Mouse (Mus musculus) myocyte (in vitro differentiated cells): ENCODE results near the gene Cd79a. TPM values are rescaled to one million over a fixed set of nuclear protein-coding genes. Genes with fewer than 3 reads are reported as not detected.

Experiments used
- H3K27me3 ChIP-seq: one replicate; pipeline ENCODE4 v1.6.1; 2011; ENCODE audit not compliant: control insufficient read depth, insufficient read depth, insufficient read length
- H3K36me3 ChIP-seq: one replicate; pipeline ENCODE4 v1.6.1; 2011; ENCODE audit not compliant: control insufficient read depth, insufficient read depth
- H3K4me2 ChIP-seq: one replicate; pipeline ENCODE4 v1.6.1; 2011; ENCODE audit warnings: low read depth, control low read depth
- H3K4me3 ChIP-seq: one replicate; pipeline ENCODE4 v1.5.1; 2011; ENCODE audit warnings: mild to moderate bottlenecking, control low read depth, moderate library complexity
- H3K79me2 ChIP-seq: one replicate; pipeline ENCODE4 v1.6.1; 2011; ENCODE audit not compliant: control insufficient read depth, insufficient read depth
- H3ac ChIP-seq: one replicate; pipeline ENCODE4 v1.6.1; 2011; ENCODE audit not compliant: control insufficient read depth, insufficient read length
- CEBPB ChIP-seq: IDR thresholded peaks from 2 replicates; pipeline ENCODE4 v1.6.1; 2011; ENCODE audit warnings: mild to moderate bottlenecking, moderate library complexity; ENCODE audit not compliant: poor library complexity, insufficient read depth, severe bottlenecking
- E2F4 ChIP-seq: IDR thresholded peaks from one replicate; pipeline ENCODE4 v1.6.1; 2011; ENCODE audit warnings: mild to moderate bottlenecking, control low read depth, moderate library complexity; ENCODE audit not compliant: insufficient read depth
- MAX ChIP-seq: IDR thresholded peaks from one replicate; pipeline ENCODE4 v1.6.1; 2011; ENCODE audit warnings: low read depth, mild to moderate bottlenecking, control low read depth
- MYOD1 ChIP-seq, 3 experiments: IDR thresholded peaks; one replicate each; pipeline ENCODE4 v1.6.1; 2011; ENCODE audit warnings: control low read depth in 2 of 3, low read depth in 2 of 3, mild to moderate bottlenecking in 2 of 3, moderate library complexity in 1 of 3; ENCODE audit not compliant: insufficient read length in 2 of 3, control insufficient read depth in 1 of 3
- MYOG ChIP-seq, 3 experiments: IDR thresholded peaks; one replicate each; pipeline ENCODE4 v1.6.1; 2011; ENCODE audit warnings: control low read depth in 2 of 3, low read depth in 2 of 3, mild to moderate bottlenecking in 2 of 3; ENCODE audit not compliant: insufficient read length in 2 of 3, control insufficient read depth in 1 of 3, insufficient read depth in 1 of 3
- POLR2A ChIP-seq: IDR thresholded peaks from one replicate; pipeline ENCODE4 v1.6.1; 2011; ENCODE audit warnings: low read depth, mild to moderate bottlenecking, control low read depth, moderate library complexity; ENCODE audit not compliant: insufficient read length
- POLR2AphosphoS2 ChIP-seq: IDR thresholded peaks from one replicate; pipeline ENCODE4 v1.6.1; 2011; ENCODE audit warnings: low read depth, control low read depth; ENCODE audit not compliant: insufficient read length
- REST ChIP-seq: IDR thresholded peaks from one replicate; pipeline ENCODE4 v1.6.1; 2011; ENCODE audit warnings: mild to moderate bottlenecking, control low read depth, moderate library complexity; ENCODE audit not compliant: insufficient read depth, insufficient read length
- SRF ChIP-seq: IDR thresholded peaks from one replicate; pipeline ENCODE4 v1.6.1; 2011; ENCODE audit warnings: low read depth; ENCODE audit not compliant: control insufficient read depth, insufficient read length
- TCF12 ChIP-seq: IDR thresholded peaks from one replicate; pipeline ENCODE4 v1.6.1; 2011; ENCODE audit warnings: mild to moderate bottlenecking, control low read depth; ENCODE audit not compliant: poor library complexity, insufficient read depth, severe bottlenecking
- TCF3 ChIP-seq: IDR thresholded peaks from one replicate; pipeline ENCODE4 v1.6.1; 2011; ENCODE audit warnings: low read depth, control low read depth; ENCODE audit not compliant: insufficient read length
- USF1 ChIP-seq: IDR thresholded peaks from one replicate; pipeline ENCODE4 v1.6.1; 2011; ENCODE audit warnings: low read depth, mild to moderate bottlenecking, control low read depth, moderate library complexity
- polyA plus RNA-seq: library from polyadenylated mRNA; unstranded; fragments of >200 nt; fragmentation: generic; extraction: Trizol; gene quantifications from one replicate; pipeline ENCODE4 v1.2.1, GENCODE M21; 2012; ENCODE audit warnings: missing spikeins

Cd79a gene
- polyA plus RNA-seq, 1 experiment: 0.12 TPM

DNA sequence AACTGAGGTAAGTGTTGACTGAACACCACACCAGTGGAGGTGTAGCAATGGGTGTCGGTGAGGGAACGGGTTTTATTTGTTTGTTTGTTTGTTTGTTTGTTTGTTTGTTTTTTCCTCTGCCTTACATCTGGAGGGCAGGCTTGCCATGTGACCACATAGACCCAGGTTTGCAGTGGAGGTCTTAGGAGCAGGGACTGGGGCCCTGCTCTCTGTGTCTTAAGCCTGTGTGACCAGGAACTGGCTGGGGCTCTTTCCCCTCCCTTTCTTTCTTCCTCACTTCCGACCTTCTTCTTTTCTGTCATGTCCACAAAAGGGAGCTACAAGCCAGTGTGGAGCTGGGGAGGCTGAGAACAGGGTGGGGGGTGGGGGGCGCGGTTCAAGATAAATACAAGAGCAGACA, 778 bp downstream of the Cd79a start:
- no peak overlapping the region for H3K4me2 ChIP-seq
- no peak overlapping the region for H3K4me3 ChIP-seq
- H3K79me2 ChIP-seq: no peaks in the 10 kb centered on the region
- H3K27me3 ChIP-seq: no peaks in the 10 kb centered on the region
- no peak overlapping the region for H3ac ChIP-seq
- H3K36me3 ChIP-seq: no peaks in the 10 kb centered on the region
- TF ChIP-seq MAX (no peak), POLR2A (no peak), CEBPB (no peak), TCF3 (no peak), MYOG (IDR thresholded peaks at IDR 0.05; ENCODE audit: control insufficient read depth in 1 of 3, insufficient read depth in 1 of 3, insufficient read length in 2 of 3, low read depth in 2 of 3) (no peak), E2F4 (no peak), MYOD1 (IDR thresholded peaks at IDR 0.05; ENCODE audit: control insufficient read depth in 1 of 3, insufficient read length in 2 of 3, low read depth in 2 of 3) (no peak), REST (no peak), TCF12 (no peak), POLR2AphosphoS2 (no peak), USF1 (no peak), SRF (no peak)

DNA sequence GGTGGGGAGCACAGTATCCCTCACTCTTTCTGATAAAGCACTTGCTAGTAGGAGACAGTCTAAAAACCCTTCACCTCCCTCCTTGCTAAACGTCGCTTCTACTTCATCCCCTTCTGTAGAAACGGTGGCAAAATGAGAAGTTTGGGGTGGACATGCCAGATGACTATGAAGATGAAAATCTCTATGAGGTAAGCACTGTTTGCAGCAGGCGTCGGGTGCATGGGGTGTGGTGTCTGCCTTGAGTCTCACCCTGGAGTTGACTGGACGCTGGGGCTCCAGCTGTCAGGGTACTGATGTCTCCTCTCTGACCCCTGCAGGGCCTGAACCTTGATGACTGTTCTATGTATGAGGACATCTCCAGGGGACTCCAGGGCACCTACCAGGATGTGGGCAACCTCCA, 3.9 kb downstream of the Cd79a start:
- H3K4me2 ChIP-seq: no peak overlapping the region
- H3K79me2 ChIP-seq: peaks cover 17% of the 10 kb centered on the region
- no peaks in the 10 kb centered on the region for H3K27me3 ChIP-seq
- no peak overlapping the region for H3K4me3 ChIP-seq
- no peak for TF ChIP-seq CEBPB
- no peak for TF ChIP-seq MYOD1 (IDR thresholded peaks at IDR 0.05; ENCODE audit: control insufficient read depth in 1 of 3, insufficient read length in 2 of 3, low read depth in 2 of 3)
- TF ChIP-seq USF1: no peak
- no peak for TF ChIP-seq POLR2AphosphoS2
- TF ChIP-seq TCF3: no peak
- TF ChIP-seq MYOG (IDR thresholded peaks at IDR 0.05; ENCODE audit: control insufficient read depth in 1 of 3, insufficient read depth in 1 of 3, insufficient read length in 2 of 3, low read depth in 2 of 3): no peak
- no peak for TF ChIP-seq MAX
- no peak for TF ChIP-seq REST
- TF ChIP-seq SRF: no peak
- no peak for TF ChIP-seq TCF12
- H3K36me3 ChIP-seq: no peaks in the 10 kb centered on the region
- H3ac ChIP-seq: no peak overlapping the region

DNA sequence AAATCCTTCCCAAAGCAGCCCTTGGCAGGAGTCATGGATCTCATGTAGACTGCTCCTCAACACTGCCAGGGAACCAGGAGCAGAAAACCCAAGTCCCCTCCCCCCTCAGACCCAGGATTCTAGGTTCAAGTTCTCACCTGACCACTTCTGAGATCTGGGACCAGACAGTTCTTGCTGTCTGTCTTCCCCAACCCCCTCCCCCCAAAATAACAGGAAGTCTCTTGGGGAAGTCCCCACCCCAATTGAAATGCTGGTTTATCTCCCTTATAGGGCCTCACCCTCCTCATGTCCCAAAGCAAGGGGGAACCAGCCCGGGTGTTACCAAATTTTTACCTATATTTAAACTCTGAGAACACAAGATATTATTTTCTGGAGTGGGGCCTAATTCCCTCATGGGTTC, 4.7 kb downstream of the Cd79a start:
- Histone ChIP-seq H3ac (no peak overlapping the region), H3K4me3 (peak overlapping the region; percentile 73), H3K4me2 (no peak overlapping the region)

DNA sequence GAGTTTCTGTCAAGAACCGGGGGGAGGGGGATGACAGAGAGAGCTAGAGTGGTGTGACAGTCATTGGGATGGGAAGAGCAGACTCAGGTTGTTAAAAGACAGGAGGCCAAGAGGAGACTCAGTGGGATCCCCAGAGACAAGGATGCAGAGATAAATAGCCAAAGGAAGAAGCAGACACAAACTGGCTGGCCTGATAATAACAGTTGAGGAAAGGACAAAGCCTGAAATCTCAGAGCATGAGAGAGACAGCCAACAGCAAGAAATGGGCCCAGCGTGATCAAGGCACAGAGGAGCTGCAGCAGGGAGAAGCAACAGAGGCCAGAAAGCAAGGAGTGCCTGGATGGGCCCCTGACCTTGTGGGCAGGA, 5.1 kb downstream of the Cd79a start:
- no peaks in the 10 kb centered on the region for H3K27me3 ChIP-seq

More for the DNA sequence above, 4.7 kb downstream of the Cd79a start:
- no peak for TF ChIP-seq MYOG (IDR thresholded peaks at IDR 0.05; ENCODE audit: control insufficient read depth in 1 of 3, insufficient read depth in 1 of 3, insufficient read length in 2 of 3, low read depth in 2 of 3)
- no peak for TF ChIP-seq POLR2AphosphoS2
- TF ChIP-seq E2F4: no peak
- TF ChIP-seq POLR2A: no peak
- no peak for TF ChIP-seq CEBPB
- no peak for TF ChIP-seq TCF3
- no peak for TF ChIP-seq USF1
- TF ChIP-seq SRF: no peak
- no peak for TF ChIP-seq MAX
- no peak for TF ChIP-seq MYOD1 (IDR thresholded peaks at IDR 0.05; ENCODE audit: control insufficient read depth in 1 of 3, insufficient read length in 2 of 3, low read depth in 2 of 3)
- TF ChIP-seq REST: no peak
- TF ChIP-seq TCF12: no peak
- Histone ChIP-seq H3K27me3 (no peaks in the 10 kb centered on the region), H3K79me2 (peaks cover 18% of the 10 kb centered on the region), H3K36me3 (no peaks in the 10 kb centered on the region)

DNA sequence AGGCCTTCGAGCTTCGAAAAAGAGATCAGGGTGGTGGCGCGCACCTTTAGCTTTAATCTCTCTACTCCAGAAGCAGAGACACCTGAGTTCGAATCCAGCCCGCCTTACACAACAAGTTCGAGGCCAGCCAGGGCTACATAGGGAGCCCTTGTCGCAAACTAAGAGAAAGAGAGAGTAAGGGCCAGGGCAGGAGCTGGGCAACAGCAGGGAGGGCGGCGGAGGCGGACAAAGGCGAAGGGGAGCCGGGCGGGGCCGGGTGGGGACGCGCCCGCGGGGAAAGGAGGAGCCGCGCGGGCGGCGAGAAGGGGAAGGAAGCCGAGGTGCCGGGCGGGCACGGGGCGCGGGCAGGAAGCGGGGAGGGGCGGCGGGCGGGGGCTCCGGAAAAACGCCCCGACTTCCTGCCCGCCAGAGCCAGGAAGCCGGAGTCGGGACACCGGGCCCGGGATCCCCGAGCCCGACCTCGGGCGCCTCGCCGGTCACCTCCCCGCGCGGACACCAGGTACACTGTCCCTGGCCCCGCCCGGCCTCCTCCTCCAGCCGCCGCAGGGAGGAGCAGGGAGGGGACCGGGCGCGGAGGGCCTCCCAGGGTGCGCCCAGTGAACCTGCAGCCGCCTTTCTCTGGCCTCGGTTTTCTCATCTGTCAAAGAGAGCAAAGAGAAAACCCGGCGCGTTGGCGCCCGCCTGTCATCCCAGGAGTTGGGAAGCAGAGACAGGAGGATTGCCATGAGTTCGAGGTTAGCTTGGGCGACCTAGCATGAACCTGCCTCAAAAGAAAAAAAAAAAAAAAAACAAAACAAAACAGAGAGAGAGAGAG, 5.7 kb downstream of the Cd79a start, which contains the start of gene Arhgef1:
Arhgef1 (plus strand) TSS at position 283 of the 814 bp plus-strand sequence.
- Histone ChIP-seq H3K36me3 (no peaks in the 10 kb centered on the region), H3K79me2 (peaks cover 18% of the 10 kb centered on the region), H3ac (peak within 1 kb of the TSS; percentile 74), H3K4me3 (peak within 1 kb of the TSS; percentile 73), H3K27me3 (no peaks in the 10 kb centered on the region), H3K4me2 (peak within 1 kb of the TSS; percentile 85)
- TF ChIP-seq POLR2A (no peak), TCF12 (no peak), E2F4 (no peak), REST (no peak), USF1 (no peak), SRF (no peak), POLR2AphosphoS2 (no peak), MAX (no peak), MYOD1 (IDR thresholded peaks at IDR 0.05; ENCODE audit: control insufficient read depth in 1 of 3, insufficient read length in 2 of 3, low read depth in 2 of 3) (no peak), MYOG (IDR thresholded peaks at IDR 0.05; ENCODE audit: control insufficient read depth in 1 of 3, insufficient read depth in 1 of 3, insufficient read length in 2 of 3, low read depth in 2 of 3) (no peak), CEBPB (no peak), TCF3 (no peak)

More for the DNA sequence above, 5.1 kb downstream of the Cd79a start:
- H3K4me3 ChIP-seq: peak overlapping the region; percentile 73
- H3K79me2 ChIP-seq: peaks cover 18% of the 10 kb centered on the region
- TF ChIP-seq POLR2AphosphoS2 (no peak), CEBPB (no peak)
- H3K36me3 ChIP-seq: no peaks in the 10 kb centered on the region
- H3K4me2 ChIP-seq: peak overlapping the region; percentile 38
- H3ac ChIP-seq: no peak overlapping the region
